Mouse (Mus musculus): Measurements from ENCODE around the gene Shc1.

Shc1 gene

GRCm38 (mm10) chr3:89418170-89418860, at the start of gene Shc1, which contains the start of gene Cks1b:
TSS of gene Shc1 (plus strand) at chr3:89418443.
TSS of gene Cks1b (minus strand) at chr3:89418383.
- in situ Hi-C loops (cut with MboI, MseI), result no loop called here

GRCm38 (mm10) chr3:89373581-89374231, 44.5 kb upstream of the Shc1 start:
- in situ Hi-C loops (cut with MboI, MseI), result no loop called here

DNA sequence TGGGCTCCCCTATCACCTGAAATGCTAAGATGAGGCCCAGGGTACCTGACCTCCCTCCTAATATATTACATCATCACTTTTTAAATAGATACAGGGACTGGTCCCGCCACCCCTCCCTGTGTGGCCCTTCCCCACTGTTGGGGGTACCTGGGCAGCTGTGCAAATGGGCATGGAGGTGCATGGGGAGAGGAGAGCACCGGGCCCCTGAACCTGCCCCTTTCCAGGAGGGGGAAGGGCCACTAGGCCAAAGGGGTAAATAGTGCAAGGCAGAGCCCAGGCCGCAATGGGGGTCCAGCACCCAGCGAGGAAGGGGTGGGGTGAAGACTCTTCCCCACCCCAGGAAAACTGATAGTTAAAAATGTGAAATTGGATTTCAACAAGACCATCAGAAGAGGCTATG, 40.4 kb upstream of the Shc1 start:
- in situ Hi-C loops (cut with MboI, MseI), result no loop called here

GRCm38 (mm10) chr3:89378394-89379067, 39.7 kb upstream of the Shc1 start:
- in situ Hi-C loops (cut with MboI, MseI), result no loop called here

- in situ Hi-C loops (cut with MboI, MseI), result no loop called here
These were observed 38.7 kb upstream of the Shc1 start for GRCm38 (mm10) chr3:89379388-89380131.

- in situ Hi-C loops (cut with MboI, MseI), result no loop called here
These were observed 38.0 kb upstream of the Shc1 start for GRCm38 (mm10) chr3:89380291-89380690.

GRCm38 (mm10) chr3:89380711-89381110, 37.5 kb upstream of the Shc1 start:
- in situ Hi-C loops (cut with MboI, MseI), result no loop called here

DNA sequence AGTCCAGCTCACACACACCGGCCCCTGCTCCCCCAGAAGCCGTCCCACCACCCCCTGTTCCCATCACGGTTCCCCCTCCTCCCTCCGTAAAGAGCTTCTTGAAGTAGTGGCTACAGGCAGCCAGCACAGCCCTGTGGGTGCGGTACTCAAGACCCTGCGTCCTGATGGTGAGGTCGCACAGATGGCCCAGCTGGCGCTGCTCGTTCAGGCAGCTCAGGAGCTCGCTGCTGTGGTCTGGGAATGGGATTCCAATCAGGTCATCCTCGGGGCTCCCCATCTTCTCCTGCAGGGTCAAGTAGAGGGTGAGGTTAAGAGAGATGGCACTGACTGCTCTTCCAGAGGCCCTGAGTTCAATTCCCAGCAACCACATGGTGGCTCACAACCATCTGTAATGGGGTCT, 37.0 kb upstream of the Shc1 start:
- in situ Hi-C loops (cut with MboI, MseI), result no loop called here

DNA sequence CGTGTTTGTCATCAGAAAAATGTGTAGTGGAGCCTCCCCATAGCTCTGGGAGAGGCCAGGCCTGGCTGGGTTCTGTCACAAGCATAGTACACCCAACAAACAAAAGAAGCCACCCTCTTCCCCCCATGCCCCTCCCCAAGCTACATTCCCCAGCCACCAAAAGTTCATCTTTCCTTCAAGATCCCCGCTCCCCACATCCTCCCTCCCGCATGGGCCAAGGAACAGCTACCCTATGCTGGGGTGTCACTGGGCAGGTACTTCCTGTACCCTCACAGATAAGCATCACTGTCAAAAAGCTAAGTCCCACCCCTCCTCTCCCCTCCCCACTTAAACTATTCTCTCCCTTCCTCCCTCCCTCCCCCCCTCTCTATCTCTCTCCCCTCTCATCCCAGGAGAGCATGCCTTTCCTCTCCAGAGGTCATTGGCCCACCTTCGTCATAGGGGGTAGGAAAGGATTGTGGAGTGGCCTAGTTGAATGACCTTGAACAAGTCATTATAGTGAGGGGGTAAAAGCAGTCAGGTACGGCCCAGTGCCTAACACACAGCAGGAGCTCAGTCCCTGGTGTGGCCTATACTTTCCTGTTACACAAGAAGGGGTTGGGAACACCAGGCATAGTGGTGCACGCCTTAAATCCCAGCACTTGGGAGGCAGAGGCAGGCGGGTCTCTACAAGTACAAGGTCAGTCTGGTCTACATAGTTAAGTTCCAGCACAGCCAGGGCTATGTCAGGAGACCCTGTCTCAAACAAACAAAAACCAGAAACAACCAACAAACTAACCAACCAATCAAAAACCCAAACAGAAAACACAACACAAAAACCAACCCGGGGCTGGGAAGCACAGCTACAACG, 36.0 kb upstream of the Shc1 start:
- in situ Hi-C loops (cut with MboI, MseI), result no loop called here

GRCm38 (mm10) chr3:89382950-89383349, 35.3 kb upstream of the Shc1 start:
- in situ Hi-C loops (cut with MboI, MseI), result no loop called here

DNA sequence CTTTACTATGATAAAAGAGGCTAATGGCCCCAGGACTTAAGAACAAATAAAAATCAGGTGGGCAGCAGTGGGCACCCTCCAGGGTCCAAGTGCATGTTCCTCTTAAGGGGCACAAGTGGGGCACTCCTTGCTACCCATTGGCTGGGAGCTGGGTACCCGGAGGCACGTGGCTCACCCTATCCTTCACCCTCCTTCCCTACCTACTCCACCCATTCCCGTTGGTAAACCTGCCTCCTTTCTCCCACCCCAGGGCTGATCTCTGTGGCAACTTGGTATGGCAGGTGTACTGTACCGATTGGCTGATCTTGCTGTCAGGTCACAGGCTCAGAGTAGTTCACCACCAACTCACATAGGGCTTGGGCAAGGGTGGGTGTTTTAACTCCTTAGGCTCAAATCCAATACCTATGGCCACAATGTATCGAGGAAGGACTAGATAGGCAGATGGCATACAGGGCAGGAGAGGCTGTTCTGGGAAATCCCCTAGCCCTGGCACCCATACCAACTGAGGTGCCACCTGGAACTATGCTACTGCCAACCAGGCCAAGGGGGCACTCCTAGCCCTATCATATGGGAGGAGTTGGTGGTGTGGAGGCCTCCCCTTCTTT, 34.5 kb upstream of the Shc1 start:
- in situ Hi-C loops (cut with MboI, MseI), result no loop called here

GRCm38 (mm10) chr3:89384331-89385076, 33.7 kb upstream of the Shc1 start:
- in situ Hi-C loops (cut with MboI, MseI), result no loop called here

GRCm38 (mm10) chr3:89385451-89385850, 32.8 kb upstream of the Shc1 start:
- in situ Hi-C loops (cut with MboI, MseI), result no loop called here

GRCm38 (mm10) chr3:89386438-89387420, 31.5 kb upstream of the Shc1 start:
- in situ Hi-C loops (cut with MboI, MseI), result no loop called here

GRCm38 (mm10) chr3:89387632-89388031, 30.6 kb upstream of the Shc1 start:
- in situ Hi-C loops (cut with MboI, MseI), result no loop called here

DNA sequence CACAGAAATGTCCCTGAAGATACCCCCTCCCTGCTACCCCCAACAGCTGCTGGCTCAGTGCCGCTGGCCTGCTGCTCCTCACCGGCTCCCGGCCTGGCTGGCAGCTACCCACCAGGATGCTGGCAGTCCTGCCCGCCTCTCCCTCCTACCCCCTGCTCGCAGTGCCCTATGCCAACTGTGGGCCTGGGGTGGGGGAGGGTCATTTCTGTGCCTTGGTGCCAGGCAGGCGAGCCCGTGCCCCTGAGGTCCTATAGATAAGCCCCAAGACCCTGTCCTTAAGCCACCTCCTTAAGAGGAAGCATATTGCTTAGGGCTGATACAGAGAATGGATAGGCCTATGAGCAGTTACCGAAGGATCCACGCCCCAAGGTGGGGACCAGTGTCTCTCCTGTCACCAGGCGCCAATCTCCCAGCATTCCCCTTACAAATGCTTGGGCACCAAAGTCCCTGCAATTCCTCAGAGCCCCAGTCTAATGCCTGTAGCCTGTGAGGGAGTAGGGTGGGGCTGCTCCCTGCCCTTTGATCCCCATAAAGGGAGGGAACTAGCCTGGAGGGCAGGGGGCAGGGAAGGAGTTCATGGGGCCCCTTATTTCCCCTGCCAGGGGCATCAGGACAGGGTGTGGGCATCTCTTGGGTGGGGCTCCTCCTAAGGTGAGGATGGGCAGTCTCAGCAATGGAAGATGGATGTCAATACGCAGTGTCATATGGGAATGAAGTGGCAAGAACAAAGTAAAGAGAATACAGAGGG, 29.9 kb upstream of the Shc1 start:
- in situ Hi-C loops (cut with MboI, MseI), result no loop called here

GRCm38 (mm10) chr3:89388901-89389740, 29.1 kb upstream of the Shc1 start:
- in situ Hi-C loops (cut with MboI, MseI), result no loop called here
